Mouse (Mus musculus): Measurements from ENCODE around the gene Lhx5. TPM values are rescaled to one million over a fixed set of nuclear protein-coding genes. Genes with fewer than 3 reads are reported as not detected.

The Lhx5 gene
- total RNA-seq, 2 experiments from 2014 or later: not detected

DNA sequence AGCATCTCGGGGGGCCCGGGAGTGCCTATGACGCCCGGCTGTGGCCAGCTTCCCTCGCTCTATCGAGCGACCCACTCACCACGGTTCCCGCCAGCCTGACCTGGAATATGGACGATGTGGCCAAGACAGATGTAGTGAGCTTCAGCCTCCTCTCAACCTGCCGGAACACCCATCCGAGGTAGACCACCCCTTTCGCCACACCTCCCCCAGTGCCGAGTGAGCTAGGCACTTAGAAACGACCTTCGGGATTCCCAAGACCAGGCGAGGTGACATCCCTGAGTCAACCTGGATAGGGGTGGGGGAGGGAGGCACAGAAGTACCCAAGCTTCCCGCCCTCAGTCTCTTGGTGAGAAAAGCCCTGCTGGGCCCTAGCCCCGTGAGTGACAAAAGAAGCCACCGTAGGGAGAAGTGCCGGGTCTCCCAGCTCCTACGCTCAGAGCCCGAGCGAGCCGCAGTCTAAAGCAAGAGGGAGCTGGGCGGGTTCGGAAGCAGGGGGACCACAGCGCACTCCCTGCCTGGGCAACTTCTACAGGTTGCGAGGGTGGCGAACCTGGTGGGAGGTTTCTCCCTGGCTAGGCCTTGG is 407 bp upstream of the Lhx5 start:
- no peak for ATAC-seq (replicated peaks; ENCODE audit: poor library complexity)

DNA sequence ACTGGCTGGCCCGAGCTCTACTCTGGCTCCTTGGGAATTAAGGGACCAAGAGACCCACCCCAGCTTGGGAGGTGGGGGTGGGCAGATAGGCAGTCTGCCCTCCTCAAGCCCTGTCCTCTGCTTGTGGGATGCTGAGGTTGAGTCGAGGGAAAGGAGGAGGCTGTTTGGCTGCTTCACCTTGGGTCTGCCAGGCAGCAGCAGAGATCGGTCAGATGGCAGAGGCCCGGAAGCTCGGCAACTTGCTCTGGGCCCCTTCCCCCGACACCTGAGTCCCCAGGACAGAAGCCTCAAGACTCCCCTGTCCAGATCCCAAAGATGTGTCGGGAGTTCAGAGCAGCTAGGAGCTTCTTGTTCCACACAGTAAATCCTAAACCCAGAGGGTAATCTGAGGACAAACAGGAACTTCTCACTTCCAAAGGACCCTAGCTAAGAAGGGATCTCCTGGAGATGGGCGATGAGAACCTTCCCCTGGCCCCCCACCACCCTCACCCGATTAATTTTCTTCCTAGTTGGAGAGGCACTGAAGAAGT is 1.1 kb downstream of the Lhx5 start:
- no peak for ATAC-seq (replicated peaks; ENCODE audit: poor library complexity)

DNA sequence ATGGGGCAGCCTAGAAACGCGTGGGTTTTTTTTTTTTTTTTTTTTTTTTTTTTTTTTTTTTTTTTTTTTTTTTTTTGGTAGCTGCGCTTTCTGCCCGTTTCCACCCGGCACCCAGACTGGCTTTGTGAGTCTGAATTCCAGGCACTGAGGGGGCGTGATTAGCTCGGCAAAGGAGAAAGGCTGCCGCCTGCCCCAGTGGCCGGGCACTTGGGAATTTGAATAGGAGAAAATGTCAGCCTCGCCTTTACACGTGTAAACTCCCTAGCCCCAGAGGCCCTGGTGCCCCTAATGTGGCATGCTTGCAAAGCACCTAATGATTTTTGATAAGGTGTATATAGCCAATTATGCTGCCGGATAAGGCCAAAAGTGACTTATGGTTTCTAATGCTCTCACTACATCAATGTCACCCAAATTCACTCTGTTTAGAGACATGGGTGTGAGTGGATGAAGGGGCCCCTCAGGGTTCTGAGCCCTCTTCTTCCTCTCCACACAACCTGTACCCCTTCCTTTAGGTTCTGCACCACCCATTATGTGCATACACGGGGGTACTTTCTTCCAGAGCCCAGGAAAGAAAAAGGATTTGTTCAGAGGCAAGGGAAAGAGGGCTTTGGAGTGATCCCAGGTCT is 1.7 kb downstream of the Lhx5 start:
- ATAC-seq (replicated peaks; ENCODE audit: poor library complexity): no peak

DNA sequence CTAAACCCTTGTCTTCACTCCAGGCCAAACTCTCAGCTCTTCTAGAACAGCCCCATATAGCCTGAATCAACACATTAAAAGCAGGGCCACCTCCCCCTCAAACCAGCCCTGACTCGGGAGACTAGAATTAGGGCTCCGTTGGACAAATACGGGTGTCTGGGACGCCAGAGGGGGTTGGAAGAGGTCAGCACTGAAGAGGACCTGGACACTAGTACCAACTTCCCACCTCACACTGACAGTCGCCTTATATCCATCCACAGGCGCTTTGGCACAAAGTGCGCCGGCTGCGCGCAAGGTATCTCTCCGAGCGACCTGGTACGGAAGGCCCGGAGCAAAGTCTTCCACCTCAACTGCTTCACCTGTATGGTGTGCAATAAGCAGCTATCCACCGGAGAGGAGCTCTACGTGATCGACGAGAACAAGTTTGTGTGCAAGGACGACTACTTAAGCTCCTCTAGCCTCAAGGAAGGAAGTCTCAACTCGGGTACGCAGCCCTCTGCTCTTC is 2.8 kb downstream of the Lhx5 start:
- ATAC-seq (replicated peaks; ENCODE audit: poor library complexity): no peak

DNA sequence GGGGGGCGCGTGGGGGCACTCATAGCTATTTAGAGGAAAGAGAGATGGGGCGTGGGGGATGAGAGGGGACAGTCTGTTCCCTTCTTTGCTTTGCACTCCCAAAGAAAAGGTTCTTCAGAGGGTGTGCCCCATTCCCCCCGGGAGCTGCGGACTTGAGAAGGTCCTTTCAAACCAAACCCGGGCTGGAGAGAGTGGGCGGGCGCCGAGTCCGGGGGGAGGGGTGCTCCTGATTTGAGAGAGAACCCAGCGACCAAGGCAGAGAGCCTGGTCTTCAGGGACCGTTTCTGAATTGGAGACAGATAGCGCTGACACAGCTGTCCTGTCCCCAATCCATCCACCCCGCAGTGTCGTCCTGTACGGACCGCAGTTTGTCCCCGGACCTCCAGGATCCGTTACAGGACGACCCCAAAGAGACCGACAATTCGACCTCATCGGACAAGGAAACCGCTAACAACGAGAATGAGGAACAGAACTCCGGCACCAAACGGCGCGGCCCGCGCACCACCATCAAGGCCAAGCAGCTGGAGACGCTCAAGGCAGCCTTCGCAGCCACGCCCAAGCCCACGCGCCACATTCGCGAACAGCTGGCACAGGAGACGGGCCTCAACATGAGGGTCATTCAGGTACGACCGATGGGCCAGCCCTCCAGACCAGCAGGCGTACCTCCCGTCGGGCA is 3.6 kb downstream of the Lhx5 start:
- ATAC-seq (replicated peaks; ENCODE audit: poor library complexity): no peak

DNA sequence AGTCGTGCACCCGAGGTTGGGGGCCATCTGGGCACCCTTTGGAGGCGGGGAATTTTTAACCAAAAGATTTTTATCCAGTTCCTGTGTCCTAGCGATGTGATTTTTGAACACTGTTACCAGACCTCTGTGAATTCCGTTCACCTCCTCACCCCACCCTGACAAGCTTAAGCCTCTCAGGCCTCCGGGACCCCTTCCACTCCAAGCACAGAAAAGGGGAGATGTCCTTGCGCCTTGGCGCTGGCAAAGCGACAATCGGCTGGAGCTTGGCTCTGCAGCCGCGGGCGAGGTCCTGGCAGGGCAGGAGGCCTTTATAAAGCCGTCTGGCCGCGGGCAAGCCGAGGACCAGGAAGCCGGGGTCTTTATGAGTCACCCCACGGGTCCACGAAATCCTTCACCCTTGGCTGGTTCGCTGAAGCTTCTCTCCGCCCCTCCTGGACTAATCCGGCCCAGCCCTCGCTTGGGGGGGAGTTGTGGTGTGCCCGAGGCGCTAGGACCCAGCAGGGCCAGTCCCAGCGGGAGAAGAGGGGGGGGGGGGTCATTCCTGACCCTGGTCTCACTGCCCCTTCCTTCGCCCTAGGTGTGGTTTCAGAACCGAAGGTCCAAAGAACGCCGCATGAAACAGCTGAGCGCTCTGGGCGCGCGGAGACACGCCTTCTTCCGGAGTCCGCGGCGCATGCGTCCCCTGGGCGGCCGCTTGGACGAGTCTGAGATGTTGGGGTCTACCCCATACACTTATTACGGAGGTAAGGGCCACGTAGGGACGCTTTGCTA is 4.4 kb downstream of the Lhx5 start:
- no peak for ATAC-seq (replicated peaks; ENCODE audit: poor library complexity)

DNA sequence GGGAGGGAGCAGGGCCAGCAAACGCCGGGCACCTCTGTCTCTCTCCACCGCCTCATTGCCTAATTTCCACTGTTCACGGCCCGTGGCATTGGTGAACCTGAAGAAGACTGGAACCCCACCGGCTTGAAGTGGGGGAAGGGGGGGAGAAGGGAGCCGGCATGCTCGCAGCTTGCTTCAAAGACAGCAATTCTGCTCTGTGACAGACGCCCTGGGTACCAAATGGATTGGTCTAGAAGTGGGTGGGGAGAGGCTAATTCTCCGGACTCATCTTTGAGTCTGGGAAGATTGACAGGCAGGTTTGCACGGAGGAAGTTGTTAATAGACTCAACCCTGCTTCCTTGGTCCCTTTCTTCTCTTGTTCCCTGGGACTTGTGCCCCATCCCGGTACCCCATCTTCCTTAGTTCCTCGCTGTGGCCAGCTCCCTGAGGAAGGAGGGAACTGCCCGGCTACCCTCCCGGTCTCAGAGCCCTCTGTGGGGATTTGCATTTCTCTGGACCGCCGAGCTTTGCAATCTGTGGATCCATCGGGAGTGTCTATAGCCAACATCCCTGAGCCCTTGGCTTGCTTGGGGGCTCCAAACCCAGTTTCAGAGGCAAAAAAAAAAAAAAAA is 5.5 kb downstream of the Lhx5 start:
- no peak for ATAC-seq (replicated peaks; ENCODE audit: poor library complexity)

DNA sequence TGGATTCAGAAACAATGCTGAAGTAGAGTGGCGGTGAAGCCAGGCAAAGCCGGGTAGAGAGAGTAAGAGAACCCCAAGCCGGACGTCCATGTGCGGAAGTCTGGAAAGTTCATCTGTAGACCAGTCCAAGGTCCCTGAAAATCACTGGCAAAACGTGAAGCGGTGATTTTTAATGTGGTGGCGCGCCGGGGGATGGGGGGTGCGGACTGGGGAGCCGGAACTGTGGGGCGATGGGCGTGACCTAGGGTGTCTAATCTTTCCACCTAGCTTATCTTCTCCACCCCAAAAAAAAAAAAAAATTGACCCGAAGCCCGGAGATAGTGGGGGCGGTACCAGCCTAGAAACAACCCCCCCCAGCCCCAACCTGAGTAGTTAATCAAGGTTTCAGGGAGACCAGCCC is 6.0 kb downstream of the Lhx5 start:
- ATAC-seq (replicated peaks; ENCODE audit: poor library complexity): no peak

DNA sequence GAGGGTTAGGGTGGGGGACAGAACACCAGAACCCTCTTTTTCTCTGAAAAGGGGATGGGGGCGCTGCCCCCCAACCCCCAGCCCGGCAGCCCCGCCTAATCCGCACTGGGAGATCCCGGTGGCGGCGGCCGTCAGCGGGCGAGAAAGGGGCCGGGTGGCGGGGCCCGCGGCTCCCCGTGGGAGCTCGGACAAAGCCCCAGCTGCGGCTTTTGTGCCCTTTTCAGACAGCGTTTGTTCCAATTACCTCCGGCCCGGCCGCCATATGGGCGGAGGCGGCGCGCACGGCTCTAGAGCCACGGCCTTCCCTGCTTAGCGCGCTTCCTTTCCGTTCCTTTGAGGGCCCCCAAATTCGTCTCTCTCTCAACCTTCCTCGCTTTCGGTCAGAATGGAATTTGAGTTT is 6.5 kb downstream of the Lhx5 start:
- ATAC-seq (replicated peaks; ENCODE audit: poor library complexity): no peak

DNA sequence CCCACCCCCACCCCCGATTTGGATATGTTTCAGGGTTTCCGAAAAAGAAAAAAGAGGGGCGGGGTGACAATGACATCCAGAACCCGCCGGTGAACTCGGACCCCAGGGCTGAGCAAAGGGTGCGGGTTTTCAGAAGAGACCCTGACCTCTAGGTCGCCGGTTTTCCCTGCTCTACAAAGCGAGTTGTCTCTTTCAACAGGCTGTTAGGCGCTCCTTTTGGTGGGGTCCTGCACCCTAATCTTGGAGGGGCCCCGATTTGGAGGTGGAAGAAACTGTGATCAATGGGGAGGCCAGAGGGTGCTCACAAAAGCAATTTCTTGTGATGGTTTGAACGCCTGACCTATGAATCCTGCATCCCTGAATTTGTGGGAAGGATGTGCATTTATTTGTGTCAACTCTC is 7.0 kb downstream of the Lhx5 start:
- no peak for ATAC-seq (replicated peaks; ENCODE audit: poor library complexity)

DNA sequence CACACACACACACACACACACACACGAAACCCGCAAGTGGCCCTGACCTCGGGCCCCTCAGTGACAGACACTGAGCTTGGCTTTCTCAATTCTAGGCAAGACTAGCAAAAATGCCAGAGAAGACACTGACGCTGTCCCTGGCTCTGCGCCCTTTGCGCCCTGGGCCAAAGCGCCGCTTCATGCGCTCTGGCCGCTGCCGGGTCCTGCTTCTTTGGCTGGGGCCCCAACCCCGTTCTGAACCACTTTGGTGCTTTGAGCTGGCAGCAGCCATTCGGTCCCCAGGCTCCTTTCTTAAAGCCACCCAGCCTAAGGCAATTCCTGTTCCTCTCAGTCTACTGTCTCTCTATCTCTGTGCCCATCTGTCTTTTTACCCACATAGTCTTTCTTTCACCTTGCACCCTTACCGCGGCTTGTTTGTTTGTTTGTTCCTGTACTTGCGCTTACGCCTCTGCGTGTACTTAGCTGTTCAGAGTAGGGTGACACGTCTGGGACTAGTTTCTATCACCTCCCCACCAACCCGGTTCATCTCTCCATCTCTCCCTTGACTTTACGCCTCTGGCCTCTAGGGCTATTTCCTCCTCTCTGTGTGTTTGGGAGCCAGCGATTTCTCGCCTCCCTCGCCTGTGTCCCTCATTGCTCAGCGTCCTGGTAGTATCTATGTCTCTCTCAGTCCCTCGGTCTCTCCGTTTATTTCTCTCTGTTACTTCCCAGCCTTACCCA is 7.7 kb downstream of the Lhx5 start:
- 0 out of 2 replicates have a peak, but pooled peaks have one; percentile 9 for ATAC-seq (replicated peaks; ENCODE audit: poor library complexity)

DNA sequence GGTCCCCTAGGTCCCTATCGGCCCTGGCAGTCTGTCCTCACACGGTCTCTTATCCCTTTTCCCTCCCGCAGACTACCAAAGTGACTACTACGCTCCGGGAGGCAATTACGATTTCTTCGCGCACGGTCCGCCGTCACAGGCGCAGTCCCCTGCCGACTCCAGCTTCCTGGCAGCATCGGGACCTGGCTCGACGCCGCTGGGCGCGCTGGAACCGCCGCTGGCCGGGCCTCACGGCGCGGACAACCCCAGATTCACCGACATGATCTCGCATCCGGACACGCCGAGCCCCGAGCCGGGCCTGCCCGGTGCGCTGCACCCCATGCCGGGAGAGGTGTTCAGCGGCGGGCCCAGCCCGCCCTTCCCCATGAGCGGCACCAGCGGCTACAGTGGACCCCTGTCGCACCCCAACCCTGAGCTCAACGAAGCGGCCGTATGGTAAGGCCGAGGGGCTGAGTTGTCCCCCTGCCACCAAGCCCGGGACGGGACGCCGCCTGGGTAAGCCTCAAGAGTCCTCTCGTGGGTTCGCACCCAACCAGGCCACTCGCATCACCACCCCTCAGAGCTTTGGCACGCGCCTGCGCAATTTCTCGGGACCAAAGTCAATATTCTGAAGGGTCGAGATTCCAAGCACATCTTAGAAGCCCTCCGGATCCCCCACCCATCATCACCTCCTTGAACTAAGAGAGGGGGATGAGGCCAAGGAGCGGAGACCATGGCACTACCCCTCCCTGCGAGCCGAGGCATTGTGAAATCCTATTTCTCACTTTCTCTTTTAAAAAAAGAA is 8.6 kb downstream of the Lhx5 start:
- ATAC-seq (replicated peaks; ENCODE audit: poor library complexity): no peak

DNA sequence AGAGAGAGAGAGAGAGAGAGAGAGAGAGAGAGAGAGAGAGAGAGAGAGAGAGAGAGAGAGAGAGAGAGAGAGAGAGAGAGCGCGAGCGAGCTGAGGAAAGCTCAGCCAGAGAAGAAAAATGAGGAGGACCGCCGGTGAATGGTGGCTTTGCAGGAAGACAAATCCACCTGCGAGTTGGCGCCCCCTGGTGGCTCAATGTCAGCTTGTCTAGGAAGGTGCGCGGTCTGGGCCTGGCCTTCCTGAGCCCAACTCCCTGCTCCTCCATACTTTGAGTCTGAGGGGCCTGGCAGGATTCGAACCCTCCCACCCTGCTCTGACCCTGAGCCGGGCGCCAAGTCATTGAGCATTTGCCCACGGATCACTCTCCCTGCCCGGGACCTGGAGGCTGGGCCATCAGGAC is 9.2 kb downstream of the Lhx5 start:
- ATAC-seq (replicated peaks; ENCODE audit: poor library complexity): peak; percentile 89

DNA sequence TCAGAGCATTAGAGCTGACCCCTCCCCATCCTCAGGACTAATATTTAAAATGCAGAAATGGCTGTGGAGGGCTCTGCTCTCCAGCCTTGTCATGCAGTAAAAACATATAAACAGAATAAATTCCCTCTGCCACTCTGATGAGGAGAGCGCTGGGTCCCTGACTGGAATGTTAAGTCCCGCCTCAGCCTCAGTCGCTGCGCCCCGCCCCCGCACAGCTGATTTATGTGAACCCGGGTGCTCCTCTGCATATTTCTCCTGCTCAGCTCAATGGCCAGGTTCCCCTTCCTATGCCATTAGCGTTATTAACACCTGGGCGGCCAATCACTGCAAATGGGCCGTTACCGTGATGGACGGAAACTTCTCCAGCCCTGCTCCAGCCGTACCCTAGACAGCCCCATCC is 15.8 kb downstream of the Lhx5 start:
- ATAC-seq (replicated peaks; ENCODE audit: poor library complexity): no peak

DNA sequence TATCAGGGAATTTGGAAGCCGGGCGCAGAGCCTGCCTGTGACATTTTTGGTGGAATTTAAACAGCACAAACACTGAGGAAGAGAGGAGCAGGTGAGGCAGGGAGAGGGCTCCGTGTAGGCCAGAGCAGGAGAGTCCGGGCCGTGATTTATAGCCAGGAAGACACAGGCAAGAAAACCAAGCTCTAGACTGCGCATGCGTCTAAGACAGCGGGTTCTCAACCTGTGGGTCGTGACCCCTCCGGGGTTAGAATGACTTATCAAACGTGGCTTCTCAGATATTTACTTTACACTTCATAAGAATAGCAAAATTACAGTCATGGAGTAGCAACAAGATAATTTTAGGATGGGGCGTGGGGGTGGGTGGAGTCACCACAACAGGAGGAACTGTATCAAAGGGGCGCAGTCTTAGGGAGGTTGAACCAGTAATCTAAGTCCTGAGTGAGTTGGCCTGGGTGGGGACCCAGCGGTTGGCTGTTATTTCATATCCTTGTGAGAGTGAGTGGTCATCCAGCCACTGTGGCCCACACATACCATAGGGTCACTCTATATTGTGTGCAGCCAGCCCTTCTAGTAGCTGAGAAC is 23.3 kb downstream of the Lhx5 start:
- peak; percentile 47 for ATAC-seq (replicated peaks; ENCODE audit: poor library complexity)

DNA sequence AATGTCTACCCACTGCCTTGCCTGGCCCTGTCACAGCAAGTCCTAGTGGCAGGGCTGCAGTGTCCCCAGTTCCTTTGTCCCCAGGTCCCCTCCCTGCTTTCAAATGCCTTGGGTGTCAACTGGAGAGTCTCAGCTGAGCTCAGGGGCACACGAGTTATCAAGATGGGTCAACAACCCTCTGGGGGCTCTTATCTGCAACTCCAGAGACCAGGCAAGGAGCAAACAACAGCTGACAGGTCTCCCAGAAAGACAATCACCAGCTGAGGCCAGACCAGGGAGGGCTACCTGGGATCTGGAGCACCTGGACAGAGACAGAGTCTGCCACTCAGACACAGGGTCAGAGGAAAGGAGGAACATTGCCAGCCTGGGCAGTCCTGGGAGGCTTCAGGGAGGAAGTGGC is 24.8 kb downstream of the Lhx5 start:
- 0 out of 2 replicates have a peak, but pooled peaks have one; percentile 7 for ATAC-seq (replicated peaks; ENCODE audit: poor library complexity)

DNA sequence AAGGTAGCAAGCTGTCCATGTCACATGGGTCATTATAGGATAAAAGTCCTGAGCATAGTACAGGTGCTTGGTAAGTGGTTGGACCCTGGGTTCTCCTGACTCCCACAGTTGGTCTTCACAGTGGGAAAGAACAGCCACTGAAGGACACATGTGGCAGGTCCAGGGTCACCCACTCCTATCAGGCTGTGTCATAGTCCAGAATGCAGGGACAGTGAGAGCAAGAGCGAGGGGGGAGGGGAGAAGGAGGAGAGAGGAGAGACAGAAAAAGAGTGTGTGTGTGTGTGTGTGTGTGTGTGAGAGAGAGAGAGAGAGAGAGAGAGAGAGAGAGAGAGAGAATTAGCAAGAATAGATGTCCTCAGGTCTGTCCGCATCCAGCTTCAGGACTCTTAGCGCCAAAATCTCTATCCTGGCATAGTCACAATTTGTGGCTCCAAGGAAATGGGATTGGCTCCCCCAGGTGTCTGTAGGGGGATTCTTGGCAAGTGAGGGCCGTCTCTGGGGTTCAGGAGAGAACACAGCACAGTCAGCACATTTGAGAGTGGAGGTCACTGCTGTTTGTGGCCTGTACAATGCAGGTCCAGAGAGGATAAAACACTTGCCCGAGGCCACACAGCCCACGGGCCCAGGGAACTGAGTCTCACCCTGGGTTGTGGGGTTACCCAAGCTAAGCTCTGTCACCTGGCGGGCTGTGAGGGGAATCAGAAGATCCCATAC is 25.5 kb downstream of the Lhx5 start:
- no peak for ATAC-seq (replicated peaks; ENCODE audit: poor library complexity)

DNA sequence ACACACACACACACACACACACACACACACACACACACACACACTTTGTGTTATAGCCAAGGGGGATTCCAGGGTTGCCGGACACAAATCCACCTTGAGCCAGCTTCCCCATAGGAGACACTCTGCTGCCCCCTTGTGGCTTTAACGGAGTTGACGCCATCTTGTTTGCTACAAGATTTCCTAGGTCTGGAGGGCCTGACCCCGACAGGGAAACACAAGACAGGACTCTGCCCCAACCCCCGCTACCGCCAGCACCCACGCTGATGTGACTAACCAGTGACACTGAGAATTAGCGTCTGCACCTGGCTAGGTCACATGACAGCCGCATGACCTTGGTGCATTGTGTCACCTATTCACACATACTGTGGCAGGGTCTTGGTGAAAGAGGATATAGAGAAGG is 26.1 kb downstream of the Lhx5 start:
- ATAC-seq (replicated peaks; ENCODE audit: poor library complexity): peak; percentile 63

Data from megakaryocyte progenitor cell, adult 5-6 weeks (primary cell).